Mouse (Mus musculus) ES-Bruce4 (cell line): ENCODE measurements around the gene Dot1l. TPM values are rescaled to one million over a fixed set of nuclear protein-coding genes. Genes with fewer than 3 reads are reported as not detected.

Experiments used
- H3K27ac ChIP-seq: 2 replicates; pipeline ENCODE4 v1.5.1; 2012; ENCODE audit warnings: low read length, inconsistent platforms; ENCODE audit not compliant: insufficient read depth
- H3K27me3 ChIP-seq: 2 replicates; pipeline ENCODE4 v1.6.1; 2012; ENCODE audit warnings: mild to moderate bottlenecking, low read length, inconsistent platforms; ENCODE audit not compliant: control insufficient read depth, poor library complexity, insufficient read depth, severe bottlenecking
- H3K36me3 ChIP-seq: 2 replicates; pipeline ENCODE4 v1.6.1; 2012; ENCODE audit warnings: inconsistent platforms, mild to moderate bottlenecking, low read length, moderate library complexity; ENCODE audit not compliant: control insufficient read depth, poor library complexity, insufficient read depth, severe bottlenecking
- H3K4me1 ChIP-seq: one replicate; pipeline ENCODE4 v1.8.1; 2011; ENCODE audit warnings: low read length; ENCODE audit not compliant: control insufficient read depth, insufficient read depth
- H3K4me3 ChIP-seq: 2 replicates; pipeline ENCODE4 v1.5.1; 2011; ENCODE audit warnings: low read depth, mild to moderate bottlenecking, low read length
- H3K9ac ChIP-seq: 2 replicates; pipeline ENCODE4 v1.6.1; 2012; ENCODE audit warnings: low read depth, mild to moderate bottlenecking, inconsistent platforms; ENCODE audit not compliant: poor library complexity, severe bottlenecking
- H3K9me3 ChIP-seq: replicated peaks from 2 replicates; pipeline ENCODE4 v1.6.1; 2012; ENCODE audit warnings: mild to moderate bottlenecking, low read length, inconsistent platforms; ENCODE audit not compliant: control insufficient read depth, poor library complexity, insufficient read depth, severe bottlenecking
- CTCF ChIP-seq: IDR thresholded peaks from one replicate; pipeline ENCODE4 v1.8.1; 2011; ENCODE audit warnings: low read depth, low read length
- EP300 ChIP-seq: IDR thresholded peaks from 2 replicates; pipeline ENCODE4 v1.6.1; 2011; ENCODE audit warnings: low read depth, low read length; ENCODE audit not compliant: insufficient read depth
- POLR2A ChIP-seq: IDR thresholded peaks from one replicate; pipeline ENCODE4 v1.8.1; 2011; ENCODE audit warnings: low read length; ENCODE audit not compliant: insufficient read depth
- polyA plus RNA-seq: library from polyadenylated mRNA; stranded (reverse); fragments of >200 nt; gene quantifications from 2 replicates; pipeline ENCODE4 v1.2.4, GENCODE M21; 2011; ENCODE audit warnings: low read depth; ENCODE audit not compliant: missing spikeins, insufficient read depth, insufficient read length

Dot1l gene
- polyA plus RNA-seq, 1 experiment = 42.6 TPM

- Histone ChIP-seq H3K4me3 (no peak overlapping the region), H3K9me3 (no peaks in the 10 kb centered on the region), H3K4me1 (no peaks in the 10 kb centered on the region), H3K27ac (no peak overlapping the region), H3K27me3 (no peaks in the 10 kb centered on the region), H3K36me3 (peaks cover 49% of the 10 kb centered on the region), H3K9ac (no peak overlapping the region)
- TF ChIP-seq POLR2A (no peak), CTCF (no peak), EP300 (no peak)
Observed at GRCm38 (mm10) chr10:80784871-80785270, 29.9 kb downstream of the Dot1l start.

GRCm38 (mm10) chr10:80785963-80786362 lies 31.0 kb downstream of the Dot1l start:
- TF ChIP-seq EP300 (no peak), POLR2A (no peak), CTCF (no peak)
- Histone ChIP-seq H3K27me3 (no peaks in the 10 kb centered on the region), H3K4me3 (no peak overlapping the region)

GRCm38 (mm10) chr10:80787517-80787916 lies 32.5 kb downstream of the Dot1l start:
- no peaks in the 10 kb centered on the region for H3K27me3 ChIP-seq
- no peaks in the 10 kb centered on the region for H3K9me3 ChIP-seq
- H3K4me1 ChIP-seq = no peaks in the 10 kb centered on the region
- no peak overlapping the region for H3K9ac ChIP-seq
- H3K27ac ChIP-seq = no peak overlapping the region
- no peak overlapping the region for H3K4me3 ChIP-seq
- TF ChIP-seq EP300 = no peak
- TF ChIP-seq CTCF = no peak
- no peak for TF ChIP-seq POLR2A
- H3K36me3 ChIP-seq = peaks cover 42% of the 10 kb centered on the region

More at GRCm38 (mm10) chr10:80785963-80786362, 31.0 kb downstream of the Dot1l start:
- no peaks in the 10 kb centered on the region for H3K4me1 ChIP-seq
- H3K36me3 ChIP-seq = peaks cover 46% of the 10 kb centered on the region
- no peak overlapping the region for H3K27ac ChIP-seq
- no peaks in the 10 kb centered on the region for H3K9me3 ChIP-seq
- H3K9ac ChIP-seq = no peak overlapping the region

GRCm38 (mm10) chr10:80790761-80791404 lies 35.9 kb downstream of the Dot1l start:
- Histone ChIP-seq H3K9ac (no peak overlapping the region), H3K27me3 (no peaks in the 10 kb centered on the region), H3K9me3 (no peaks in the 10 kb centered on the region), H3K4me1 (peaks cover 2% of the 10 kb centered on the region), H3K27ac (no peak overlapping the region), H3K4me3 (no peak overlapping the region), H3K36me3 (peaks cover 17% of the 10 kb centered on the region)
- TF ChIP-seq CTCF (no peak), POLR2A (no peak), EP300 (no peak)

- no peaks in the 10 kb centered on the region for H3K27me3 ChIP-seq
- peak overlapping the region; percentile 19 for H3K4me3 ChIP-seq
- no peak overlapping the region for H3K27ac ChIP-seq
- peaks cover 13% of the 10 kb centered on the region for H3K36me3 ChIP-seq
- TF ChIP-seq POLR2A (no peak), EP300 (no peak), CTCF (no peak)
- H3K9ac ChIP-seq = peak overlapping the region; percentile 9; the same call in 1 of the 2 replicates
- H3K4me1 ChIP-seq = peaks cover 2% of the 10 kb centered on the region
- H3K9me3 ChIP-seq = no peaks in the 10 kb centered on the region
Observed at GRCm38 (mm10) chr10:80791476-80792174, 36.6 kb downstream of the Dot1l start.
